Mouse (Mus musculus): ENCODE measurements around the gene Taf5. TPM values are rescaled to one million over a fixed set of nuclear protein-coding genes. Genes with fewer than 3 reads are reported as not detected.

Taf5 gene
- total RNA-seq (2021): 1 to 10 TPM; 5.2 to 6.1 TPM
- long read RNA-seq, experiment 1, transcript Taf5-201 (11 exons, 3,260 nt): major isoform, 9 of 11 reads
- long read RNA-seq, experiment 1, partial matches to known transcripts: 2 of 11 reads
- long read RNA-seq, experiment 1, other reads (novel, unspliced or antisense): 0 of 11 reads
- long read RNA-seq, experiment 2, transcript Taf5-201 (11 exons, 3,260 nt): major isoform, 7 of 10 reads
- long read RNA-seq, experiment 2, partial matches to known transcripts: 2 of 10 reads
- long read RNA-seq, experiment 2, other reads (novel, unspliced or antisense): 1 of 10 reads

DNA sequence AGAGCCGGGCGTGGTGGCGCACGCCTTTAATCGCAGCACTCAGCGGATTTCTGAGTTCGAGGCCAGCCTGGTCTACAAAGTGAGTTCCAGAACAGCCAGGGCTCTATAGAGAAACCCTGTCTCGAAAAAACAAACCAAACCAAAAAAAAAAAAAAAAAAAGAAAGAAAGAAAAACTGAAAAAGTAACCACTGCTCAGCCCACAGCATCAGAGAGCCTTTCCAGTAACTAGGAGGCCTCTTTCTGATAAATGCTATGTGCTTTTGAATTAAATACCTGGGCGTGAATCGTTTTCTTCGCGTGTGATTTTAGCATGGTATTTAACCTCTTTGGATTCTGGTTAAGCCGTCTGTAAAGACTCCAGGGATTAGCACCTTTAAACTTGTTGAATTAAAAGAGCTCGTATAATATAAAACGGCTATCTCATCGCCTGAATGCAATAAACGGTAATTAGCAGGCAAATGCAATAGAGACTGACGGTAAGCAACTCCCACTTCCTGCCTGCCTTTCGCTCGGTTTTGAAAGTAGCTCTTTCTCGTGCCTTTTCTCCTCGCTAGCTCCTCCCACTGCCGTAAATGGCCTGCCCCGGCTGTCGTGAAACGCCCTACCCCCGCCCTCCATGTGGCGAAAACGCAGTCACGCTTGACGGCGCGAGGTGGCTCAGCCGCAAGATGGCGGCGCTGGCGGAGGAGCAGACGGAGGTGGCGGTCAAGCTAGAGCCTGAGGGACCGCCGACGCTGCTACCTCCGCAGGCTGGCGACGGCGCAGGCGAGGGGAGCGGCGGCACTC, at the start of gene Taf5:
TSS of gene Taf5 (plus strand) at position 651 of the 787 bp plus-strand sequence.
- peak; percentile 97 for DNase-seq (ENCODE audit: low spot score in 2 of 2)

DNA sequence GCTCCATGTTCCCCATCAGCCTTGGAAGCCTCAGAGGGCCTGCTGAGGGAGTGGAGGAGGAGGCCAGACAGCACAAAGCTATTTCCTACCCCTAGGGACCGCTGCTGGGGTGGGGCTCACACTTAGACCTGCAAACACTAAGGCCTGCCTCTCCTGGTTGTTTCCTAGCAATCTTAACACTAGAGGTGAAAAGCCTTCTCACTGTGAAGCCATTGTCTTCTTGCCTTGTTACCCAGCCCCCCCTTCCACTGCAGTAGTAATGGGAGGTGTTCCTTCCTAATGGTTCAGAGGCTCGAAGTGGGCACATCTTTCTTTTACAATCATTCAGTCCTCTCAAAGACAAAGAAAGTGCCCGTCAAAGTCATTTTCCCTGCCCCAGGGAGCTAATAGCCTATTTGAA, 49.7 kb upstream of the Taf5 start:
- no peak for DNase-seq (ENCODE audit: low spot score in 2 of 2)

- no peak for DNase-seq (ENCODE audit: low spot score in 2 of 2)
These were observed 49.2 kb upstream of the Taf5 start for GRCm38 (mm10) chr19:47018330-47018729.

- DNase-seq (ENCODE audit: low spot score in 2 of 2): no peak
These were observed 48.2 kb upstream of the Taf5 start for GRCm38 (mm10) chr19:47019326-47019725.

DNA sequence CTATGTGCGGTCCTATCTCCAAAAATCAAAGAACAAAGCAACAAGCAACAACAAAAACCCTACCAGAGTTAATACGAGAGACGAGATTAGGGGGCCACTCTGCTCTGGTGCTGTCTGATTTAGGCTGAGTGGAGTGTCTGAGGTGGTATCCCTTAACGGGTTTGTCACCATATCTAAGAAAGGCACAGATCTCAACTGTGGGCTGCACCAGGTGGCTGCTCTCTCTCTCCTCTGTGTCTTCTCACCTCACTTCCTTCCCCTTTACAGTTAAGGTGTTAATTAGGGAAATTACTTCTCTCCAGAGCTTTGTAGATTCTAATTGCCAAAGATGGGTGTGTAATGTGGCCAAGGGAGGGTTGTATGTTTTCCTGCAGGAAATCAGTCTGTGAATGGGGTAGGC, 44.8 kb upstream of the Taf5 start:
- no peak for DNase-seq (ENCODE audit: low spot score in 2 of 2)

DNA sequence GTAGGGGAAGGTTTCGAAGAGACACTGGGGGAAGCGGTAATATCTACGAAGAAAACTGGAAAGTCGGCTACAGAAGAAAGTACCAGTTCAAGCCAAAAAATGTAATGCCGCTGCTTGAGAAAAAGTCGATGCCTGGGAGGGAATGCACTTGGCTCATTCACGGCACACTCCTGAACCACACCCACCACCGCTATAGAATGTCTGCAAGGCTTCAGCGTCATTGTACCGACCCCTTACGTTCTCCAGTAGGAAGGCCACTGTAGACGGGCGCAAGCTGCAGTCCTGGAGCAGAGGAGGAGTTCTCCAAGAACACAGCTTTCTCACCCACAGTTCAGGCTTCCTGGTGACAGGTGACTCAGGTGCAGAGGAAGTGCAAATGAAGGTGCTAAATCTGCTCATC, 44.0 kb upstream of the Taf5 start:
- DNase-seq (ENCODE audit: low spot score in 2 of 2): no peak

GRCm38 (mm10) chr19:47024954-47025353, 42.6 kb upstream of the Taf5 start:
- no peak for DNase-seq (ENCODE audit: low spot score in 2 of 2)

GRCm38 (mm10) chr19:47026513-47026912, 41.0 kb upstream of the Taf5 start:
- no peak for DNase-seq (ENCODE audit: low spot score in 2 of 2)

- DNase-seq (ENCODE audit: low spot score in 2 of 2): no peak
These were observed 37.8 kb upstream of the Taf5 start for GRCm38 (mm10) chr19:47029796-47030195.

GRCm38 (mm10) chr19:47031770-47032169, 35.8 kb upstream of the Taf5 start:
- DNase-seq (ENCODE audit: low spot score in 2 of 2): no peak

DNA sequence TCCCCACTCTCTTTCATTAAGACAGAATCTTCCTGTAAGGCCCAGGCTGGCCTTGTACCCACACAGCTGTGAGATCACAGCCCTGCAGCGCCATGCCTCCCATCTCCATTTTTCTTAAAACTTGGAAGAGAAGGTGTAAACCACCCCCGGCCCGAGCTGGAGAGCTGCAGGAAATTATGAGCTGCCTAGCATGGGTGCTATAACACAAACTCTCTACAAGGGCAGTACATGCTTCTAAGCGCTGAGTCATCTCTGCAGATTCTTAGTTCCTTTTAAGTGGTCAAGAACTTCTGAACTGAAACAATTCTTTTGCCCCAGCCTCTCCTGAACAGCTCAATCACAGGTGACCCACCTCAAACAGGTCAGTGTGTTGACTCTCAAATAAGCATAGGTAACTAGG, 32.6 kb upstream of the Taf5 start:
- DNase-seq (ENCODE audit: low spot score in 2 of 2): no peak

DNA sequence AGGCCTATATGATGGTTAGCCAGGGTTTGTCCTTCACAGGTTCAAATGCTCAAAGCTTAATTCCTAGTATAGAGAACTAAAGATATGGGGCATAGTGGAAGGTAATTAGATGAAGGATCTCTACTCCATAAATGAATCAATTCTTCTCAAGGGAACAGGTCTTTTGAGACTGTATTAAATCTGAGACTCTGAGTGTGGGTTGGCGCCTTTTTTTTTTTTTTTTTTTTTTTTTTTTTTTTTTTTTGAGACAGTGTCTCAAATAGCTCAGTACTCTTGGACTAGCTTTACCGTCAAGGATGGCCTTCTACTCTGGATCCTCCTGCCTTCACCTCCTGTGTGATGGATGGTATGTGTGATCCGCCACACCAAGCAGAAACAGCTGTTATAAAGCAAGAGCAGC, 30.9 kb upstream of the Taf5 start:
- no peak for DNase-seq (ENCODE audit: low spot score in 2 of 2)

DNA sequence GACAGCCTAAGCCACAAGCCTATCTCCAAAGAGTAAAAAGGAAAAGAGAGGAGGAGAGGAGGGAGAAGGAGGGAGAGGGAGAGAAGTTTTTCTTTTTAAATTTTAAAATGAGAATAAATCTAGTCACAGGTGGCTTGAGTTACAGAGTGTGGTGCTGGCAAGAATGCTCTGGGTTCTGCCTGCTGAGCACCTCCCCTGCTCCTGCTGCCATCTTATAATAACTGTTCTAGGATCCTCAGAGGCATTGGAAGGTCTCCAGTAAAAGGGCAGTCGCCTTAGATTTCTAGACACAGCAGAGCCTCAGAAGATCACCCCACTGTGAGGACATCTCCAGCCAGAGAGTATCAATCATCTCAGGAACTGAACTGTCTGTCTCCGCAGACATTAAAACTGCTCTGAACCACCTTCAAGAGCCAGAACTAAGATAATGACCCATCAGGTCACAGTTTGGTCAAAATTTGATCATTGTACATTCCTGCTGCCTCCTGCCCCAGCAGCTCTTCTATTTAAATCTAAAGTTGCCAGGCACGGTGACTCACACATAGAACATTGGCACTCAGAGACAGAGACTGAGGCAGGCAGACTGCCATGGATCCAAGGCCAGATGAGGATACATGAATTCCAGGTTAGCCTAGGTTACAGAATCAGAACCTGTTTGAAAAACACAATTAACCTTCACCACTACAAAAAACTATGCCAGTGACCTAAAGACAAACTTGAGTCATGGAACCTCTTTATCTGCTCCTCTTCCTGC, 26.6 kb upstream of the Taf5 start:
- no peak for DNase-seq (ENCODE audit: low spot score in 2 of 2)

DNA sequence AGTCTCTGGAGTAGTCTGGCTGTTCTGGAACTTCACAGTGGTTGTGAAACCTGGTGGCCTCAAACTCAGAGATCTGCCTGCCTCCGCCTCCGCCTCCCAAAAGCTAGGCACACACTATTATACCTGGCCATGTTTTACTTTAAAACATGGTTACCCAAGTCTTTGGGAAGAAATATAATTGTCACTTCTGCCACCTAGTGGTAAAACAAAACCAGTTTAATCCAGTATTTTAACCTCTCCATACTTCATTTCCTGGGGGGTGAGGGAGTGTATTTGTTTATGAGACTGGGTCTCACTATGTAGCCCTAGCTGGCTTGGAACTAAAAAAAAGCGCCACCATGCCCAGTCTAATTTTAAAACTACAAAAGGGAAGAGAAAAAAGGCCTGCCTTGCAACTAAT, 23.9 kb upstream of the Taf5 start:
- DNase-seq (ENCODE audit: low spot score in 2 of 2): no peak

GRCm38 (mm10) chr19:47046343-47046742, 21.2 kb upstream of the Taf5 start:
- DNase-seq (ENCODE audit: low spot score in 2 of 2): no peak

- no peak for DNase-seq (ENCODE audit: low spot score in 2 of 2)
These were observed 20.2 kb upstream of the Taf5 start for GRCm38 (mm10) chr19:47047236-47047833.

DNA sequence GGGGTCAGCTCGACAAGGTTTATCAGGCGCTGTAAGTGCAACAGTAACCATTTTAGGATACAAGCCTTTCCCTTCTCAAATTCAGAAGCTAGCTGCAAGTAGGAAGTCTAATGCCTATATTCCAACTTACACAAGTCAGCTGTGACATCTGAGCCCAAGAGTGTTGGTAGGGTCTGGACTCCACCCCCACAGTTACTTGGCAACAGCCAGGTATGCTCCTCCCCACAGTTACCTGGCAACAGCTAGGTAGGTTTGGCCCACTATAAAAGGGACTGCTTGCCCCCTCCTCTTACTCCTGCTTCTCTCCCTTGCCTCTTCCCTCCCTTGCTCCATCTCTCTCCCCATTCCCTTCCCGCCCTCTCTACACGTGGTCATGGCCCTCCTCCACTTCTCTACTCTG, 18.5 kb upstream of the Taf5 start:
- DNase-seq (ENCODE audit: low spot score in 2 of 2): no peak

- DNase-seq (ENCODE audit: low spot score in 2 of 2): no peak
These were observed 17.7 kb upstream of the Taf5 start for GRCm38 (mm10) chr19:47049840-47050239.

DNA sequence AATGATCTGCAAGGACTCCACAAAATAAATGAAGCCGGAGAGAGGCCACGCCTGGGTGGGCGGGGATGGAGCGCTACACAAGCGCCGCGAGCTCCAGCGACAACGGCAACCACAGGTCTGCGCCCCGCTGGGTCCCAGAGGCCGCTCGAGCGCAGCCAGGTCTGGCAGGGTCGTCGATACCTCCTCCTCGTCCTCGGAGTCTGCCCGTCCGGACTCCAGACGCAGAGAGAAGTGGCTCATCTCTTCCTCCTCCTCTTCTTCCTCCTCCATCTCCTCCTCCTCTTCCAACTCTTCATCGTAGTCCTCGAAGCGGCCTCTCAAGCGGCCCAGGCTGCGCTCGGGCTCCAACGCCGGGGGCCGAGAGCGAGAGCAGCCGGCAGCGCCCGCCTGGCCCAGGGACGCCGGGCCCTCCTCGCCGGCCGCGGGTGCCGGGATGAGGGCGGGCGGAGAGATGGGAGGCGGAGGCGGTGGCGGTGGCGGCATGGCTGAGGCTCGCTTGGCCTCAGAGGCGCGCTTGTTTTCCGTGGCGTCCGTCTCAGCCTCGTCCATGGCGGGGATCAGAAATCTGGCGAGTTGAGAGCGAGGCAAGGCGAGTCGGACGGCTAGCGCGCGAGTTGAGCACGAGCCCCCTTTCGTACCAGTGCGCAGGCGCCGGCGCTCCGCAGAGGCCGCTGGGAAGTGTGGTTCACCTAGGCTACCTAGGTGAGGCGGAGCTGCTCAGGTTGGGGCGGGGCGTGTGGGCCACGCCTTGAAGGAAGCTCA, 17.1 kb upstream of the Taf5 start, which contains the start of gene Pcgf6:
TSS of gene Pcgf6 (minus strand) at position 636 of the 762 bp plus-strand sequence.
- DNase-seq (ENCODE audit: low spot score in 2 of 2): peak; percentile 74 to 81

- no peak for DNase-seq (ENCODE audit: low spot score in 2 of 2)
These were observed 14.6 kb upstream of the Taf5 start for GRCm38 (mm10) chr19:47052927-47053326.

DNA sequence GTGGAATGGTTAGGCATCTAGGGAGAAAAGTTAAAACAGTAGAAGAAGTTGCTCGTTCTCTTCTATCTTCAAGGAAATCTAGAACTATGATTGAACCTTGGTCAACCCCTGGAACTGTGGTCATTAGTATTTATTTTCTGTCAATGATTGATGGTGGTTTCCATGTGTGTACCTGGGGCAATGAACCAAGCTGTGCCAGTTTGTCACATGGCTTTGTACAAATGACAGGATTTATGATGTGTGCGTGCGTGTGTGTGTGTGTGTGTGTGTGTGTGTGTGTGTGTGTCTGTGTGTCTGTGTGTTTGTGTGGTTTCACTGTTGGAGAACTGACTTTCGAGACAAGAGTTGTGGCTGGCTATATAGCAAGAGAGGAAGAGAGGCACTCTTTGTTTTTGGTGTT, 14.1 kb upstream of the Taf5 start:
- no peak for DNase-seq (ENCODE audit: low spot score in 2 of 2)
